Mouse (Mus musculus) cortical plate, adult 2 months (tissue): ENCODE data around the gene Rnf151.

Experiments
- CTCF ChIP-seq: fragments of 200-500 bp; IDR thresholded peaks from 2 replicates; pipeline ENCODE4 v1.5.1; 2011; ENCODE audit warnings: mild to moderate bottlenecking, control low read depth, low read length; ENCODE audit not compliant: insufficient read depth; ENCODE audit errors: extremely low read depth
- POLR2A ChIP-seq: fragments of 200-500 bp; IDR thresholded peaks from 2 replicates; pipeline ENCODE4 v1.6.1; 2011; ENCODE audit warnings: mild to moderate bottlenecking, low read length, control low read depth; ENCODE audit not compliant: insufficient read depth; ENCODE audit errors: extremely low read depth

DNA sequence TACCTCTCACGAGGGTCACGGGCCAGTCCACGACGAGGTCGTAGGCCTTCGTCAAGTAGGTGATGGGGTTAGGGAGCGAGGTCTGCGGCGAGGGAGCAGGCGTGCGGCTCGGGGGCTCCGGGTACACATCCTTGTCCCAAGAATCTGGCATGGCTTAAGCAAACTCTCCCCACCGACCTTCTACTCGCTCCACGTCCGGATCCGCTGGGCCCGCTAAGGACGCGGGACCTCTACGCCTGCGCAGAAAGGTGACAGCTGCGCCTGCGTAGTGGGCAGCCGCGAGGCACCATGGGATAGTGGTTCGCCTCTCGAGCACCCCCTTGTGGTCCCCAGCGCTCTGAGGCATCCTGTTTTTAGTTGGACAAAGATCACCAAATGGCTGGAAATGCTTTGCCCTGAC lies 6.3 kb upstream of the Rnf151 start, which contains the start of gene Ndufb10:
- TF ChIP-seq POLR2A (peak; percentile 95), CTCF (peak; percentile 95)
